Mouse (Mus musculus) left cerebral cortex, postnatal 36 days (tissue): ENCODE data around the gene Spag7. TPM values are rescaled to one million over a fixed set of nuclear protein-coding genes. Genes with fewer than 3 reads are reported as not detected.

Experiments
- DNase-seq, 2 experiments: peaks; one replicate each; pipeline ENCODE4 v3.0.0; 2021 to 2022; ENCODE audit warnings: low spot score in 2 of 2, mixed read lengths in 1 of 2
- intact Hi-C: fragments of 180-260 bp; cut with DNase I; formaldehyde crosslinking; loops from one replicate; pipeline ENCODE4 v1.15.1; 2025
- microRNA-seq: library from miRNA; unstranded; fragments of <30 nt; microRNA quantifications from one replicate; pipeline ENCODE4 v1.2.0, GENCODE M21; 2022
- total RNA-seq, 2 experiments: library from RNA; stranded (reverse); gene quantifications; 2 replicates each; pipeline ENCODE4 v1.2.3; 2021

Gene Spag7
- total RNA-seq, 2 experiments from 2014 or later = 52.5 to 57.8 TPM

DNA sequence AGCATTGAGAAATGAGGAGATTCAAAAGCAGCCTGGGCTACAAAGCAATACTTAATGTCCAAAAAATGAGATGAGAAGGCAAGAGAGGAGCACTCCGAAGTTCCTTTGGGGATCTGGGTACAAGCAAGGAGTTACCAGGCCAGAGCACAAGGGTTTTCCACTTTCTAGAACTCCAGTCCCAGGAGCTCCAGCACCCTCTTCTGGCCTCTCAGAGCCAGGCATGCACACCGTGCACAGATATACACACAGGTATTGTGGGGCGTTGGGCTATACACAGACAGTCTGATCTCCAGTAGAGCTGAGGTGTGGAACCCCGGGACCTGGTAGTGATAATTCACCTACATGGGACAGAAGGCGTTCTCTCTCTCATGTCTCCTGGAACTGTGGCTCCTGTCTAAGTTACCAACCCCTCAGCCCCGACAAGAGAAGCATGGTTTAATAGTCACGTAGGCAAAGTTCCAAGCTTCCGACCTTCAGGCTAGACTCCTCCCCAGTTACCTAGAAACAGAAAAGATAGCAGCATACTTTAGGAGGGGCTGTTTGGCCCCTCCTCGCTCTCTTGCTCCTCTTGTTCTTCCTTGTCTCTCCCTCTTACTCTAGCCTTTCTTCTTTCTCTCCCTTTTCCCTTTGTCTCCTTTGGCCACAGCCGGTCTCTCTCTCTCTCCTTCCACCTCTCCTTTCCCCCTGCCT, 46.0 kb downstream of the Spag7 start:
- intact Hi-C loops = loop anchor here (2.0 to 10.0 kb wide), 2 partner anchors 106 to 208 kb away; partner anchors contain the start of gene Pelp1

GRCm38 (mm10) chr11:70621972-70622814, 47.0 kb downstream of the Spag7 start:
- no peak for DNase-seq
- intact Hi-C loops = loop anchor here (2.0 to 10.0 kb wide), 2 partner anchors 105 to 207 kb away; partner anchors contain the start of gene Pelp1

More for the DNA sequence above, 46.0 kb downstream of the Spag7 start:
- no peak for DNase-seq

DNA sequence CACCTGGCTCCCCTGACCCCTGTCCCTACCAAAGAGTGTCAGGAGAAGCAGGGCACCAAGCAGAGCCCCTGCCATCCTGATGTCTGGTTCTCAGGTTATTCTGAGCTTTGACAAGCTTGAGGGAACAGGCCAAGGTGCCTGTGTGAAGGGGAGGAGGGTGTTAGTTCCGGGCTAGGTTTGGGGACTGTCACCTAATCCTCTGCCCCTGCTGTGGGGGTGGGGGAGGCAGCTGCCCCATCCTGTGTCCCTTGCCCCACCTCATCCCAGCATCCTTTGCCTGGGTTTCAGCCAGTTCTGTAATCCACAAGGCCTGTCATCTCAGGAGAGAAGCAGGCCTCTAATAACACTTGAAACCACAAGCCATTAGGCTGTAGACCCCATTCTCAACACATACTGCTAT, 50.1 kb downstream of the Spag7 start, which contains the start of gene Chrne:
Gene Chrne, minus strand, starts transcription at position 116 of the 400 bp plus-strand sequence.
- DNase-seq = no peak
- intact Hi-C loops = no loop called here

DNA sequence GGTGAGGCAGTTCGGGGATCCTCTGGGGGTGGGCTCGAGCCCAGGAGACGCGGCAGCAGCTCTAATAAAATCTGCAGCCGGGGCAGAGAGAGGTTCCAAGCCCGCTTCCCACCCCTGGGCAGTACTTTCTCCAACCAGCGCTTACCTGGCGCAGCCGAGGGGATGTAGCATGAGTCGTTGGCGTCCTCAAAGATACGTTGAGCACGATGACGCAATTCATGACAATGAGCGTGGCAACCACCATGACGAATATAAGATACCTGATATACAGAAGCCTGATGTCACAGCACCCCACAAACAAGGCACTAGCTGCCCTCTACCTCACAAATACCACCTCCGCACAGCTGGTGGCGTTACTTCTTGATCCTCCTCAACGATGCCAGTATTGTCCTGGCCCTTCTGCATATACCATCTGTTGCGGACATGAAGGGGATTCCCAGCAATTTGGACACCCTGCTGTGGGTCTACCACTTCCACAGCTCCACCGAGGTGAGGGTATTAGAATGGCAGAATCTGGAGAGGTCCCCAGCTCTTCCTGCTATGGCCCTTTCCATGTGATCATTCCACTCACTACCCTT, 53.6 kb downstream of the Spag7 start, which contains the start of gene 4930544D05Rik:
Gene 4930544D05Rik, plus strand, starts transcription at position 333 of the 578 bp plus-strand sequence.
- no peak for DNase-seq
- intact Hi-C loops = no loop called here

GRCm38 (mm10) chr11:70615074-70615473, 54.1 kb downstream of the Spag7 start:
- DNase-seq = no peak
- intact Hi-C loops = no loop called here

Small RNA genes lying within 50 kb of the gene (microRNA-seq; reads per million reads assigned to microRNA genes)
- gene Mir6925 = not detected

Other genes with a start within 250 kb of the Spag7 start
- 10 to 100 TPM; 55.5 to 76.0 TPM for gene Arrb2, start 236.8 kb downstream of the Spag7 start, total RNA-seq
- 10 to 100 TPM; 14.0 to 16.7 TPM for gene Med11, start 217.5 kb downstream of the Spag7 start, total RNA-seq
- gene Zmynd15, start 210.0 kb downstream of the Spag7 start, total RNA-seq = under 1 TPM; 0.12 to 0.86 TPM
- gene Cxcl16, start 209.4 kb downstream of the Spag7 start, total RNA-seq = 1 to 10 TPM in 1 of 2 experiments, under 1 TPM in 1; 0.94 to 1.0 TPM
- not detected for gene Tm4sf5, start 164.2 kb downstream of the Spag7 start, total RNA-seq
- gene Vmo1, start 154.8 kb downstream of the Spag7 start, total RNA-seq = not detected
- not detected for gene Gltpd2, start 150.2 kb downstream of the Spag7 start, total RNA-seq
- gene Psmb6, start 144.0 kb downstream of the Spag7 start, total RNA-seq = 100 to 1,000 TPM; 164 to 187 TPM
- gene Gm40193, start 136.5 kb downstream of the Spag7 start, total RNA-seq = not detected
- gene Pld2, start 129.4 kb downstream of the Spag7 start, total RNA-seq = 10 to 100 TPM; 14.5 to 20.7 TPM
- gene Mink1, start 106.5 kb downstream of the Spag7 start, total RNA-seq = 100 to 1,000 TPM; 380 to 465 TPM
- not detected for gene 4930544D05Rik, start 53.6 kb downstream of the Spag7 start, total RNA-seq
- gene Chrne, start 50.2 kb downstream of the Spag7 start, total RNA-seq = not detected
- gene Gp1ba, start 30.3 kb downstream of the Spag7 start, total RNA-seq = not detected
- 10 to 100 TPM; 78.6 to 87.8 TPM for gene Rnf167, start 22.2 kb downstream of the Spag7 start, total RNA-seq
- gene Slc25a11, start 21.9 kb downstream of the Spag7 start, total RNA-seq = 100 to 1,000 TPM; 113 to 125 TPM
- gene Pfn1, start 14.8 kb downstream of the Spag7 start, total RNA-seq = 100 to 1,000 TPM; 217 to 244 TPM
- 1 to 10 TPM; 9.5 to 9.6 TPM for gene Eno3, start 12.2 kb downstream of the Spag7 start, total RNA-seq
- 100 to 1,000 TPM; 232 to 256 TPM for gene Camta2, start 18.7 kb upstream of the Spag7 start, total RNA-seq
- gene Inca1, start 30.7 kb upstream of the Spag7 start, total RNA-seq = 1 to 10 TPM; 1.8 to 1.9 TPM
- 10 to 100 TPM; 58.9 to 59.3 TPM for gene Kif1c, start 31.1 kb upstream of the Spag7 start, total RNA-seq
- gene Zfp3, start 94.8 kb upstream of the Spag7 start, total RNA-seq = 10 to 100 TPM; 17.3 to 21.7 TPM
- not detected for gene Scimp, start 143.2 kb upstream of the Spag7 start, total RNA-seq
- 100 to 1,000 TPM; 124 to 125 TPM for gene Rabep1, start 175.4 kb upstream of the Spag7 start, total RNA-seq